Mouse (Mus musculus): ENCODE results near the gene Zfp94. TPM values are rescaled to one million over a fixed set of nuclear protein-coding genes. Genes with fewer than 3 reads are reported as not detected.

The Zfp94 gene
- polyA plus RNA-seq, 1 experiment from 2014 or later, result 4.6 TPM

Small RNA genes within 50 kb of the gene (microRNA-seq; reads per million reads assigned to microRNA genes)
- not detected for gene Gm27592

Other genes with a start within 250 kb of the Zfp94 start
- gene Zfp180, start 234.7 kb downstream of the Zfp94 start, polyA plus RNA-seq (2015; fragmentation: Nextera tagmentation; extraction: Ambion mirVana), result 13.0 and 14.9 TPM in 2 replicates
- 4.5 and 5.4 TPM in 2 replicates for gene Zfp112, start 204.4 kb downstream of the Zfp94 start, polyA plus RNA-seq (2015; fragmentation: Nextera tagmentation; extraction: Ambion mirVana)
- 5.9 and 9.1 TPM in 2 replicates for gene Zfp235, start 182.5 kb downstream of the Zfp94 start, polyA plus RNA-seq (2015; fragmentation: Nextera tagmentation; extraction: Ambion mirVana)
- gene Zfp114, start 141.6 kb downstream of the Zfp94 start, polyA plus RNA-seq (2015; fragmentation: Nextera tagmentation; extraction: Ambion mirVana), result 3.1 and 3.2 TPM in 2 replicates
- 5.8 and 6.8 TPM in 2 replicates for gene Zfp111, start 105.2 kb downstream of the Zfp94 start, polyA plus RNA-seq (2015; fragmentation: Nextera tagmentation; extraction: Ambion mirVana)
- 3.0 and 3.1 TPM in 2 replicates for gene Zfp109, start 79.1 kb downstream of the Zfp94 start, polyA plus RNA-seq (2015; fragmentation: Nextera tagmentation; extraction: Ambion mirVana)
- gene Zfp108, start 61.9 kb downstream of the Zfp94 start, polyA plus RNA-seq (2015; fragmentation: Nextera tagmentation; extraction: Ambion mirVana), result 2.3 TPM in 2 replicates
- gene Zfp93, start 46.2 kb downstream of the Zfp94 start, polyA plus RNA-seq (2015; fragmentation: Nextera tagmentation; extraction: Ambion mirVana), result 4.6 and 4.8 TPM in 2 replicates
- 14.5 and 18.7 TPM in 2 replicates for gene Zfp61, start 15.4 kb downstream of the Zfp94 start, polyA plus RNA-seq (2015; fragmentation: Nextera tagmentation; extraction: Ambion mirVana)
- not detected in 2 replicates for gene Tescl, start 17.3 kb upstream of the Zfp94 start, polyA plus RNA-seq (2015; fragmentation: Nextera tagmentation; extraction: Ambion mirVana)
- not detected in 2 replicates for gene Lypd5, start 32.5 kb upstream of the Zfp94 start, polyA plus RNA-seq (2015; fragmentation: Nextera tagmentation; extraction: Ambion mirVana)
- gene Kcnn4, start 53.6 kb upstream of the Zfp94 start, polyA plus RNA-seq (2015; fragmentation: Nextera tagmentation; extraction: Ambion mirVana), result 2.9 and 5.3 TPM in 2 replicates
- 18.1 and 19.3 TPM in 2 replicates for gene Smg9, start 83.0 kb upstream of the Zfp94 start, polyA plus RNA-seq (2015; fragmentation: Nextera tagmentation; extraction: Ambion mirVana)
- gene Irgc1, start 135.6 kb upstream of the Zfp94 start, polyA plus RNA-seq (2015; fragmentation: Nextera tagmentation; extraction: Ambion mirVana), result not detected in 2 replicates
- gene Plaur, start 145.8 kb upstream of the Zfp94 start, polyA plus RNA-seq (2015; fragmentation: Nextera tagmentation; extraction: Ambion mirVana), result 8.3 and 9.8 TPM in 2 replicates
- 0.60 and 0.80 TPM in 2 replicates for gene Cadm4, start 165.4 kb upstream of the Zfp94 start, polyA plus RNA-seq (2015; fragmentation: Nextera tagmentation; extraction: Ambion mirVana)
- 32.9 and 36.7 TPM in 2 replicates for gene Zfp428, start 190.3 kb upstream of the Zfp94 start, polyA plus RNA-seq (2015; fragmentation: Nextera tagmentation; extraction: Ambion mirVana)
- gene AC161166.1, start 195.8 kb upstream of the Zfp94 start, polyA plus RNA-seq (2015; fragmentation: Nextera tagmentation; extraction: Ambion mirVana), result 0.17 and 0.18 TPM in 2 replicates
- 4.6 and 5.6 TPM in 2 replicates for gene Irgq, start 214.0 kb upstream of the Zfp94 start, polyA plus RNA-seq (2015; fragmentation: Nextera tagmentation; extraction: Ambion mirVana)
- not detected in 2 replicates for gene Pinlyp, start 229.5 kb upstream of the Zfp94 start, polyA plus RNA-seq (2015; fragmentation: Nextera tagmentation; extraction: Ambion mirVana)
- 72.9 and 77.8 TPM in 2 replicates for gene Xrcc1, start 229.6 kb upstream of the Zfp94 start, polyA plus RNA-seq (2015; fragmentation: Nextera tagmentation; extraction: Ambion mirVana)